Mouse (Mus musculus) testis, adult 2 months (tissue): ENCODE results near the gene Tmem52.

Experiments
- CTCF ChIP-seq: fragments of 200-500 bp; IDR thresholded peaks from 2 replicates; pipeline ENCODE4 v1.5.1; 2012; ENCODE audit warnings: low read depth, mild to moderate bottlenecking, inconsistent platforms, low read length, moderate library complexity; ENCODE audit not compliant: control insufficient read depth, insufficient read depth, insufficient replicate concordance
- POLR2A ChIP-seq: fragments of 200-500 bp; IDR thresholded peaks from 2 replicates; pipeline ENCODE4 v1.6.1; 2012; ENCODE audit warnings: low read depth, mild to moderate bottlenecking, inconsistent platforms, low read length, moderate library complexity; ENCODE audit not compliant: control insufficient read depth

GRCm38 (mm10) chr4:155490990-155491504, 22.1 kb downstream of the Tmem52 start, which contains the start of gene Gnb1:
- TF ChIP-seq POLR2A (peak; percentile 84), CTCF (no peak)
